Mouse (Mus musculus): ENCODE measurements around the gene Fut1. TPM values are rescaled to one million over a fixed set of nuclear protein-coding genes. Genes with fewer than 3 reads are reported as not detected.

Gene Fut1
- polyA plus RNA-seq, 1 experiment, result 2.5 TPM

GRCm38 (mm10) chr7:45598960-45599879, 17.9 kb upstream of the Fut1 start:
- Histone ChIP-seq H3K4me3 (ENCODE audit: low read depth, low read length) (no peak overlapping the region), H3K36me3 (ENCODE audit: control insufficient read depth, insufficient read depth, low read length) (no peaks in the 10 kb centered on the region), H3K4me1 (ENCODE audit: control insufficient read depth, insufficient read depth, insufficient read length, low read length) (peaks cover 10% of the 10 kb centered on the region; the same call in 1 of the 2 replicates), H3K27me3 (ENCODE audit: control insufficient read depth, insufficient read depth, low read length) (no peaks in the 10 kb centered on the region; the same call in 1 of the 2 replicates), H3K27ac (ENCODE audit: insufficient read depth, low read depth, low read length) (no peak overlapping the region)
- WGBS, result 30% methylated on average over 18 of the region's 18 CpGs
- no peak for TF ChIP-seq CTCF (IDR thresholded peaks at IDR 0.05; ENCODE audit: extremely low read depth, insufficient read length, insufficient replicate concordance, low read depth, low read length)
- TF ChIP-seq POLR2A (IDR thresholded peaks at IDR 0.05; ENCODE audit: low read depth, low read length), result no peak

- Histone ChIP-seq H3K4me3 (ENCODE audit: low read depth, low read length) (no peak overlapping the region), H3K27ac (ENCODE audit: insufficient read depth, low read depth, low read length) (no peak overlapping the region), H3K27me3 (ENCODE audit: control insufficient read depth, insufficient read depth, low read length) (peaks cover 19% of the 10 kb centered on the region), H3K36me3 (ENCODE audit: control insufficient read depth, insufficient read depth, low read length) (no peaks in the 10 kb centered on the region), H3K4me1 (ENCODE audit: control insufficient read depth, insufficient read depth, insufficient read length, low read length) (0 out of 2 replicates have a peak, but pooled peaks cover 5% of the 10 kb centered on the region)
- 55% methylated on average over 9 of the region's 9 CpGs for WGBS
- no peak for TF ChIP-seq POLR2A (IDR thresholded peaks at IDR 0.05; ENCODE audit: low read depth, low read length)
- TF ChIP-seq CTCF (IDR thresholded peaks at IDR 0.05; ENCODE audit: extremely low read depth, insufficient read length, insufficient replicate concordance, low read depth, low read length), result no peak
Observed at GRCm38 (mm10) chr7:45605704-45606289, 11.3 kb upstream of the Fut1 start.

GRCm38 (mm10) chr7:45609511-45609910, 7.6 kb upstream of the Fut1 start:
- TF ChIP-seq POLR2A (IDR thresholded peaks at IDR 0.05; ENCODE audit: low read depth, low read length), result no peak
- TF ChIP-seq CTCF (IDR thresholded peaks at IDR 0.05; ENCODE audit: extremely low read depth, insufficient read length, insufficient replicate concordance, low read depth, low read length), result no peak
- 53% methylated on average over 1 of the region's 1 CpGs for WGBS
- Histone ChIP-seq H3K4me1 (ENCODE audit: control insufficient read depth, insufficient read depth, insufficient read length, low read length) (no peaks in the 10 kb centered on the region), H3K4me3 (ENCODE audit: low read depth, low read length) (no peak overlapping the region), H3K27ac (ENCODE audit: insufficient read depth, low read depth, low read length) (no peak overlapping the region), H3K36me3 (ENCODE audit: control insufficient read depth, insufficient read depth, low read length) (no peaks in the 10 kb centered on the region), H3K27me3 (ENCODE audit: control insufficient read depth, insufficient read depth, low read length) (peaks cover 21% of the 10 kb centered on the region)

- H3K27me3 ChIP-seq (ENCODE audit: control insufficient read depth, insufficient read depth, low read length), result peaks cover 35% of the 10 kb centered on the region
- peaks cover 5% of the 10 kb centered on the region for H3K4me1 ChIP-seq (ENCODE audit: control insufficient read depth, insufficient read depth, insufficient read length, low read length)
- no peak for TF ChIP-seq POLR2A (IDR thresholded peaks at IDR 0.05; ENCODE audit: low read depth, low read length)
- no peak for TF ChIP-seq CTCF (IDR thresholded peaks at IDR 0.05; ENCODE audit: extremely low read depth, insufficient read length, insufficient replicate concordance, low read depth, low read length)
- 30% methylated on average over 6 of the region's 6 CpGs for WGBS
- no peaks in the 10 kb centered on the region for H3K36me3 ChIP-seq (ENCODE audit: control insufficient read depth, insufficient read depth, low read length)
- H3K27ac ChIP-seq (ENCODE audit: insufficient read depth, low read depth, low read length), result no peak overlapping the region
- H3K4me3 ChIP-seq (ENCODE audit: low read depth, low read length), result no peak overlapping the region
Observed at GRCm38 (mm10) chr7:45616277-45616676, 812 bp upstream of the Fut1 start.

GRCm38 (mm10) chr7:45618316-45618715, 1.2 kb downstream of the Fut1 start:
- Histone ChIP-seq H3K27me3 (ENCODE audit: control insufficient read depth, insufficient read depth, low read length) (peaks cover 35% of the 10 kb centered on the region), H3K4me3 (ENCODE audit: low read depth, low read length) (no peak overlapping the region), H3K4me1 (ENCODE audit: control insufficient read depth, insufficient read depth, insufficient read length, low read length) (peaks cover 5% of the 10 kb centered on the region), H3K36me3 (ENCODE audit: control insufficient read depth, insufficient read depth, low read length) (no peaks in the 10 kb centered on the region), H3K27ac (ENCODE audit: insufficient read depth, low read depth, low read length) (no peak overlapping the region)
- WGBS, result 87% methylated on average over 5 of the region's 5 CpGs
- TF ChIP-seq POLR2A (IDR thresholded peaks at IDR 0.05; ENCODE audit: low read depth, low read length), result no peak
- TF ChIP-seq CTCF (IDR thresholded peaks at IDR 0.05; ENCODE audit: extremely low read depth, insufficient read length, insufficient replicate concordance, low read depth, low read length), result no peak

GRCm38 (mm10) chr7:45619592-45619991, 2.5 kb downstream of the Fut1 start:
- 96% methylated on average over 5 of the region's 5 CpGs for WGBS
- Histone ChIP-seq H3K4me3 (ENCODE audit: low read depth, low read length) (no peak overlapping the region), H3K27me3 (ENCODE audit: control insufficient read depth, insufficient read depth, low read length) (peaks cover 33% of the 10 kb centered on the region), H3K36me3 (ENCODE audit: control insufficient read depth, insufficient read depth, low read length) (no peaks in the 10 kb centered on the region), H3K27ac (ENCODE audit: insufficient read depth, low read depth, low read length) (no peak overlapping the region), H3K4me1 (ENCODE audit: control insufficient read depth, insufficient read depth, insufficient read length, low read length) (peaks cover 5% of the 10 kb centered on the region)
- TF ChIP-seq POLR2A (IDR thresholded peaks at IDR 0.05; ENCODE audit: low read depth, low read length), result no peak

- Histone ChIP-seq H3K4me3 (ENCODE audit: low read depth, low read length) (no peak within 1 kb of the TSS), H3K36me3 (ENCODE audit: control insufficient read depth, insufficient read depth, low read length) (no peaks in the 10 kb centered on the region), H3K27me3 (ENCODE audit: control insufficient read depth, insufficient read depth, low read length) (peaks cover 24% of the 10 kb centered on the region), H3K27ac (ENCODE audit: insufficient read depth, low read depth, low read length) (no peak within 1 kb of the TSS), H3K4me1 (ENCODE audit: control insufficient read depth, insufficient read depth, insufficient read length, low read length) (peaks cover 5% of the 10 kb centered on the region)
- WGBS, result 40% methylated on average over 9 of the region's 9 CpGs
- TF ChIP-seq POLR2A (IDR thresholded peaks at IDR 0.05; ENCODE audit: low read depth, low read length) (no peak), CTCF (IDR thresholded peaks at IDR 0.05; ENCODE audit: extremely low read depth, insufficient read length, insufficient replicate concordance, low read depth, low read length) (no peak)
Observed at GRCm38 (mm10) chr7:45621443-45621842, 4.4 kb downstream of the Fut1 start, which contains the start of gene Izumo1. Izumo1 (plus strand) TSS chr7:45621811.

Measured in small intestine, adult 2 months (tissue).